Mouse (Mus musculus): ENCODE measurements around the gene Lrrc46.

- TF ChIP-seq EP300 (IDR thresholded peaks at IDR 0.05; ENCODE audit: low read depth) (no peak), CTCF (IDR thresholded peaks at IDR 0.05; ENCODE audit: low read depth) (no peak)
These were observed 38.0 kb downstream of the Lrrc46 start for GRCm38 (mm10) chr11:97003170-97003569.

All from heart, postnatal 0 days (tissue).